Mouse (Mus musculus) heart, postnatal 4 days (tissue): Measurements from ENCODE around the gene Spint1. TPM values are rescaled to one million over a fixed set of nuclear protein-coding genes. Genes with fewer than 3 reads are reported as not detected.

Source experiments
- DNase-seq: peaks from one replicate; pipeline ENCODE4 v3.0.0; 2021
- total RNA-seq, 2 experiments: library from RNA; stranded (reverse); gene quantifications; 2 replicates each; pipeline ENCODE4 v1.2.3; 2021

Gene Spint1
- total RNA-seq, 2 experiments from 2014 or later, result not detected

DNA sequence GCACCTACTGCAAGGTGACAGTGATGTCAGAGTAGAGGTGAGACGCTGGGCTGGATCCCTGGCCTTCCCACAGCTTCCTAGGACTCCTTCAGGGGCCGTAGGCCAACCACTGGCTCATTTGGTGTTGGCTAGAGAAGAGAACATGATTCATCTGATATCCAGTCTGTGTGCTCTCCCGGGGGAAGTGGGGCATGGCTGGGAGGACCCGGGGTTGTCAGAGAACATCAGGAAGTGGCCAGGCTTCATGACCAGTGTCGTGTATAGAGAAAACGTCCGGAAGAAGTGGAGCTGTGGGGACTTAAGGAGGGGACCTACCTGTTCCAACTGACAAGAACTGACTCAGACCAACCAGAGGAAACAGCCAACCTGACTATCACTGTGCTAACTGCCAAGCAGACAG, 8.1 kb downstream of the Spint1 start:
- DNase-seq, result no peak

DNA sequence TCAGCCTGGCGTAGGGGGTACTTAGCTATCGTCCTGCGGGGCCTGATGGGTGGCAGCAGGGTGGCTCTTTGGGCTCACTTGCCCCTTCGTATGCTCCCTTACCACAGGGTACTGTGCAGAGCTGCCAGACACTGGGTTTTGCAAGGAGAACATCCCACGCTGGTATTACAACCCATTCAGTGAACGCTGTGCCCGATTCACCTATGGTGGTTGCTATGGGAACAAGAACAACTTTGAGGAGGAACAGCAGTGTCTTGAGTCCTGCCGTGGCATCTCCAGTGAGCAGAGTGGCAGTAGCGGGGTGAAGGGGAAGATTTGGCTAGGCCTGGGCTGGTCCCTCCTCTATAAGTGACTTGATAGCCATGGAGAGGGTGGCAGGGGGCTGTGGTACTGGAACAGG, 10.7 kb downstream of the Spint1 start:
- no peak for DNase-seq

DNA sequence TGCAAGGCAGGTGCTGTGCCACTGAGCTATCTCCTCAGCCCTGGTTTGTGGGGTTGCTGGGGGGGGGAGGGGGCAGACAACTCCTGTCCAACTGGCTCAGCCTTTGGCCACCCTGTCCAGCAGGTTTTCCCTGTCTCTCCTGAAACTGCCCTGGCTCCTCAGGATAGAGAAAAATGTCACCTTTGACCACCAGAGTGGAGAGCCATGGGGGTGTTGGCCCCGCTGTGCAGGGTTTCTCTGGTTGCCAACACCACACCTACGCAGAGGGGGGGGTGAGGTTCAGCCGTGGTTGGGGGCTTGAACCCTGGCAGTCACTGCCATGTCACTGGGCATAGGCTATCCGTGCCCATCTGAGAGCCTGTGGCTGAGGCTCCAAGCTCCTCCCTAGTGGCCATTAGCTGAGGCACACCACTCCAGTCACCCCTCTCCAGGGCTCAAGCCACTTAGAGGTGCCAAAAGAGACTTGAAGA, 12.5 kb downstream of the Spint1 start:
- DNase-seq, result no peak

GRCm38 (mm10) chr2:119250377-119250776, 13.2 kb downstream of the Spint1 start:
- no peak for DNase-seq

DNA sequence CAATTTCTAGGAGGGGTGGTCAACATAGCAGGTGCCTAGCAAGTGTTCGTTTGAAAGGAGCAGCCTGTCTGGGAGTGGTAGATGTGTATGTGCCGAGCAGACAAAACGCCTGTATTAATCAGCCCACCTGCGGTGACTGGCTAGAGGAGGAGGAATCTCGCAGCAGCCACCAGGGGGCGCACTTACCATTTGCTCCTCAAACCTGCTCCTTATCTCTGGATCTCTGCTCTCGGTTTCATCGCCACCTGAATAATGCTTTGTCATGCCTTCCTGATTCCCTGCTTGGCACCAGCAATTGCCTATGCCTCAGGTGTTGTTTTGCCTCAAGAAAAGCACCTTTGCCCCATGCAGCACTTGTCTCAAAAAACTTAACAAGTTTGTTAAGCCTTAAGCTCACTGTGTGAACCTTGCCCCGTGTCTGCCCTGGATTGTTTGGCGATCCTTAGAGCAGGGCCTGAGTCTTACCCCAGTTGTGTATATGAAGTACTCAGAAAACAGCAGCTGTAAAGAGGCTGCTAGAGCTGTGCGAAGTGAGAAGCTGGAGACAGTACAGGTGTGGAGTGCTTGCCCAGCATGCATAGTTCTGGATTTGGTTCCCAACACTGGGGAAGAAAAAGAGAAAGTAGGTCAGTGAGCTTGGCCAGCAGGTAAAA, 13.8 kb downstream of the Spint1 start:
- DNase-seq, result peak; percentile 88

GRCm38 (mm10) chr2:119254976-119255375, 17.8 kb downstream of the Spint1 start:
- DNase-seq, result no peak

- DNase-seq, result no peak
Observed at GRCm38 (mm10) chr2:119260518-119260917, 23.4 kb downstream of the Spint1 start.

DNA sequence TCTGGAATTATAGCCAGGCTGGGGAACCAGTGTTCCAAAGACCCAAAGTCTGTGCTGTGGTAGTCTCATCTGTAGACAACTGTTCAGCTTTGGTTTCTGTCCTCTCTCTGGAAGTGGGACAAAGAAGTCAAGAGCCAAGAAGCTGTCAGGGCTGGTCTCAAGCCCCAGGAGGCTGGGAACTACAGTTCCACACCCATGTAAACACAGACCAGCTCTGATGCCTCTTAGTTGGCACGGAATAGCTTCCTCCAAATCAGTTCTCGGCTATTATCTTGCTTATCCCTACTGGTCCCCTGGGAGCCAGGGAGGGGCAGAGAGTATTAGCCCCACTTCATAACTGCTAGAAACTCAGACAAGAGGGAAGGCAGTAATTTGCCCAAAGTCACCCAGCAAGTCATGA, 24.2 kb downstream of the Spint1 start:
- DNase-seq, result no peak

DNA sequence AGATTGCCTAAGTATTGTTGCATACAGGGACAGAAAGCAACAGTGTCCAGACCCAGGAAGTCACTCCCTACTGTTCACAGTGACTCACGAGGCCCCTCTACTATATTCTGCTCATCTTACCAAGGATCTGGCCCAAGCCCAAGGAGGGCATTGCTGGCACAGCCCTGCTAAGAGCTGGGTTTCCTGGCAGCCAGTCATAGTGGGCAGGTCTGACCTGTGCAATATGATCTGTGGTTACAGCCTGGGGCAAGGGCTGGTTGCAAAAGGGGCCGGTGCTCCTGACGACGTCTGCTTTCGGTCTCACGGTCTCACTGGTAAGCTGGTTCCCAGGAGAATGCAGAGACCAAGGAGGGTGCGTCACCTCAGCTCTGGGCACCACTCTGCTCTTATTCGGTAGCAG, 25.8 kb downstream of the Spint1 start:
- DNase-seq, result peak; percentile 77

DNA sequence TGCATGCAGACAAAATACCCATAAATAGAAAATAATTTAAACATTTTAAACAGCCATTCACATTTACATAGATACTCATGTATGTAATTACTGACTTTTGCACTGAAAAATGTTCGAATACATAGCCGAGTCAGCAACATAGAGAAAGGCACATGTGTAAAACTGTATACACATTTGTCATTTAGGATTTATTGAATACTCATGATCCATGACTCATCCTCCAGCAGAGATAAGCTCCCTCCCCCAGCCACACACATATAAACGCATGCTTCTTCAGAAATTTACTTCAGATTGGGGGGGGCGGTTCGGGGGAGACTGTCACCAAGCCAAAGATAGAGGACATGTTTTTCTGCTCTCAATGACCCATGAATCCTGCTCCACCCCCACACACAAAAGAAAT, 26.7 kb downstream of the Spint1 start:
- DNase-seq, result no peak

GRCm38 (mm10) chr2:119270286-119270642, 33.1 kb downstream of the Spint1 start:
- DNase-seq, result no peak

- DNase-seq, result peak; percentile 46
Observed at GRCm38 (mm10) chr2:119270643-119271331, 33.6 kb downstream of the Spint1 start, which contains the start of gene Rhov. TSS of gene Rhov (minus strand) at chr2:119271272.

DNA sequence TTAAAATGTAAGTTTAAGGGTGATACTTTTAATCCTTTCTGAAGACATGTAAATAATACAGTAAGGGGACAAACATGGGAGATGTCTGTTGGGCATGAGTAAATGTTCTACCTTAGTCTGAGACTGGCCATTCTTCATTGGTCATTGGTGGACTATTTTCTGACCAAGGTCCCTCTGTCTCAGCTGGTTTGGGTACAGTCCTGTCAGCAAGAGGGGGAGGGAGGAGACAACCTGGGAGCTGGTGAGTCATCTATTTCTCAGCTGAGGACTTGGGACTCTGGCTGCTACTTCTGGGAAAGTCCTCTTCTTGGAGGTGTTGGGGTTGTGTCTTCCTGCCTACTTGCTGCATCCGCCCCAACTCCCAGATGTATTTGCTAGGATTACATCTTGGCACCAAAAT, 37.0 kb downstream of the Spint1 start:
- DNase-seq, result no peak

DNA sequence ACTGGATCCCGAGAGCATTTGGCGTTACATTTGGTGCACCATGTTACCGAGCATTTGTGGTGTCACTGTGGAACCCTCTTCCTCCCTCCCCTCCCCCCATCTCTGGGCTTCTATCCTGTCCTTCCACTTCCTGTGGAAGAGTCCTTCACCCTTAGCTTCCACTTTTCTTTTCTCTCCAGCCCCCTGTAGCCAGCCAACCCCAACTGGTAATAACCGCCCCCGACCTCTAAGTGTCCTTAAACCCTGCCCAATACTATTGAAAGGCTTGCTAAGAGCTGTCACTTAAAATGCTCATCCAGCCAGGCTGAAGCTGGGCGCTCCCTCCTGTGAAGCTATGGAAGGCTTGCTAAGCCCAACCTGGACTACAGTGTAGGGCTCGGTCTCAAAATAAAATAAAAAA, 39.8 kb downstream of the Spint1 start:
- no peak for DNase-seq

- no peak for DNase-seq
Observed at GRCm38 (mm10) chr2:119277810-119278209, 40.6 kb downstream of the Spint1 start.

DNA sequence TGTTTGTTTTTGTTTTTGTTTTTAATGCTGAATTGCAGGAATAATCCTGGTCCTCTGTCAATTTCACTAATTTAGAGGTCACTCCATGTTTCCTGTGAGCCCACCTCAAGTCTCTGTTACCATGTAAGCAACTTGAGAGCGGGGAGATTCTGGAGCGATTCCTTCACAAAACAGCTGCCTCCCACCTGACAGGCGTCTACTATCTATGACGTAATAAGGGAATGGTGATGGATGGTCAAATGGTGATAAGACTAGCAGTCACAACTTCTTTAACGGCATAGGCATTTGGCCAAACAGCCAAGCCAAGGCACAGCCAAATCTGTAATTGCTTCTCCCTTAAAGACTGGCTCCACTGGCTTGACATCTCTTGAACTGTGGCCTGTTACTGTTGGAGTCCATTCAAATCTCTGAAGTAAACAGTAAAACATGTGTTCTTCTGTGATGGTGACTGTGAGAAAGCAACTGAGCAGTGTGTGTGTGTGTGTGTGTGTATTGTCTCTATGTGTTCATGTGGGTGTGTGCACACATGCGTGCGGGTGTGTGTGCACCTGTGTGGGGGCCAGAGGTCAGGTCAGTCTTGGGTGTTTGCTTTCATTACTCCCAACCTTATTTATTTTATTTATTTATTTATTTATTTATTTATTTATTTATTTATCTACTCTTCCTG, 44.9 kb downstream of the Spint1 start:
- no peak for DNase-seq

GRCm38 (mm10) chr2:119287372-119287771, 50.2 kb downstream of the Spint1 start:
- DNase-seq, result no peak

DNA sequence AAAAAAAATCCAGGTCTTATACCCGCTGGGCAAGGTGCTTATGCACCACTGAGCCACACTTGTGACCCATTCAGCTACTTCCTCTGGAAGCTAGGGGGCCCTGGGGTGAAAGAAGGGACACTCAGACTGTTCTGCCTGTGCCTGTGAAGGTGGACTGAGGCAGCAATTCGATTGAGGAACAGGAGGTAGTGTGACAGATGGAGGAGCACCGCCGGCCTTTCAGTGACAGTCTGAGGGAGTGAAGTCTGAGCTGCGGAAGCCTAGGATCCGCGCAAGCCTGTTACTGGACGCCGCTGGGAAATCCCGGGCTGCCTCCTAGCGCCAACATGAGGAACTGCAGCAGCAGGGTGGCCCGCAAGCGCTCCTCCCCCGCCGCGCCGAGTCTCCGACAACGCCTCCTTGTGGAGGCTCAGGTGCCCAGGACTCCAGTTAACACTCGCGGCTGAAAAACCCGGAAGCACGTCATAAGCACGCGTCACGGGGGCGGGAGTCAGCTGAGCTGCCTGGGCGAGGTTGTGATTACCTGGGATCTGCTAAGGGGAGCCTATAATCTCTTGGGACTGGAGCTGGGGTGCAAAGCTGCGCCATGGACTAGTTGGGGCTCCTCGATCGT, 51.2 kb downstream of the Spint1 start, which contains the start of gene Vps18:
Gene Vps18 (plus strand): TSS at position 471 of the 613 bp plus-strand sequence.
- DNase-seq, result peak; percentile 99

- no peak for DNase-seq
Observed at GRCm38 (mm10) chr2:119289014-119289416, 51.9 kb downstream of the Spint1 start.

DNA sequence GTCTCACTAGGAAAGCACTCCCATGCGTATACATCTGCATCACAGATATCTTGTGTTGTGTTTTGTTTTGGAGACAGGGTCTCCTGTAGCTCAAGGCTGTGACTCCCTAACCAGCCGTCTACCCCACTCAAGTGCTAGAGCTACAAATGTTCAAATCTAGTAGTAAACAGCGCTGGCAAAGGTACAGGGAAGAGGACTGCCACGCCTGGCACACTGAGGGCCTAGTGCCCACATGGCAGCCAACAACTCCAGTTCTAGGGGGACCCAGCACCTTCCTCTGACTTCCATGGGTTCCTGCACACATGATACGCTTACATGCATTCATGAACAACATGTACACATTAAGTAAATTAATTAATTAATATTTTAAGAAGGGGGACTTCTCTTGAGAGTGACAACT, 55.1 kb downstream of the Spint1 start:
- no peak for DNase-seq

DNA sequence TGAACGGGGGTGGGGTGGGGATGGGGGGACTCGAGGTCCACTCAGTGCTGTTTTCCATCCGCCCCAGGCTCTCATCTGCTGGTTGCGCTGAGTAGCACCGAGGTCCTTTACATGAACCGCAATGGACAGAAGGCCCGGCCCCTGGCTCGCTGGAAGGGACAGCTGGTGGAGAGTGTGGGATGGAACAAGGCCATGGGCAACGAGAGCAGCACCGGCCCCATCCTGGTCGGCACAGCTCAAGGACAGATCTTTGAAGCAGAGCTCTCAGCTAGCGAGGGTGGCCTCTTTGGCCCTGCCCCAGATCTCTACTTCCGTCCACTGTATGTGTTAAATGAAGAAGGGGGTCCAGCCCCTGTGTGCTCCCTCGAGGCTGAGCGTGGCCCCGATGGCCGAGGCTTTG, 55.7 kb downstream of the Spint1 start:
- no peak for DNase-seq

- no peak for DNase-seq
Observed at GRCm38 (mm10) chr2:119293311-119293710, 56.1 kb downstream of the Spint1 start.

DNA sequence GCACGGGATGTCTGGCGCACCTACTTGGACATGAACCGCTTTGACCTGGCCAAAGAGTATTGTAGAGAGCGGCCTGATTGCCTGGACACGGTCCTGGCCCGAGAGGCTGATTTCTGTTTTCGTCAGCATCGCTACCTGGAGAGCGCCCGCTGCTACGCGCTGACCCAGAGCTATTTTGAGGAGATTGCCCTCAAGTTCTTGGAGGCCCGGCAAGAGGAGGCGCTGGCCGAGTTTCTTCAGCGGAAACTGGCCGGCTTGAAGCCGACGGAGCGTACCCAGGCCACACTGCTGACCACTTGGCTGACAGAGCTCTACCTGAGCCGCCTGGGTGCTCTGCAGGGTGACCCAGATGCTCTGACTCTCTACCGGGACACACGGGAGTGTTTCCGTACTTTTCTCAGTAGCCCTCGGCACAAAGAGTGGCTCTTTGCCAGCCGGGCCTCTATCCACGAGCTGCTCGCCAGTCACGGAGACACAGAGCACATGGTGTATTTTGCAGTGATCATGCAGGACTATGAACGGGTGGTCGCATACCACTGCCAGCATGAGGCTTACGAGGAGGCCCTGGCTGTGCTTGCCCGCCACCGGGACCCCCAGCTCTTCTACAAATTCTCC, 56.7 kb downstream of the Spint1 start:
- DNase-seq, result no peak
